Mouse (Mus musculus) intestine, embryonic 14.5 days (tissue): ENCODE results near the gene Slc17a9. TPM values are rescaled to one million over a fixed set of nuclear protein-coding genes. Genes with fewer than 3 reads are reported as not detected.

Experiments
- ATAC-seq: fragments of 200-750 bp; cut with Nextera tagmentation; replicated peaks from 2 replicates; pipeline ENCODE4 v1.8.0; 2017; ENCODE audit warnings: low read depth, moderate number of reproducible peaks, moderate TSS enrichment, moderate library complexity; ENCODE audit not compliant: low FRiP score, low TSS enrichment
- DNase-seq: peaks from one replicate; pipeline ENCODE4 v3.0.0-alpha.2; 2018; ENCODE audit warnings: low spot score
- H3K27ac ChIP-seq: fragments of 300-500 bp; sonication (generic); 2 replicates; pipeline ENCODE4 v1.5.1; 2014; ENCODE audit warnings: low read depth, mild to moderate bottlenecking, control low read depth
- H3K27me3 ChIP-seq: fragments of 300-500 bp; sonication (generic); replicated peaks from 2 replicates; pipeline ENCODE4 v1.6.1; 2014; ENCODE audit warnings: low read length, control low read depth; ENCODE audit not compliant: control insufficient read depth, insufficient read depth
- H3K36me3 ChIP-seq: fragments of 300-500 bp; sonication (generic); 2 replicates; pipeline ENCODE4 v1.6.1; 2014; ENCODE audit warnings: low read length, control low read depth; ENCODE audit not compliant: control insufficient read depth, insufficient read depth
- H3K4me1 ChIP-seq: fragments of 300-500 bp; sonication (generic); replicated peaks from 2 replicates; pipeline ENCODE4 v1.6.1; 2014; ENCODE audit warnings: low read length, control low read depth, mixed read lengths; ENCODE audit not compliant: control insufficient read depth, insufficient read depth
- H3K4me2 ChIP-seq: fragments of 300-500 bp; sonication (generic); 2 replicates; pipeline ENCODE4 v1.6.1; 2014; ENCODE audit warnings: low read length
- H3K4me3 ChIP-seq: fragments of 300-500 bp; sonication (generic); 2 replicates; pipeline ENCODE4 v1.5.1; 2014; ENCODE audit warnings: low read depth, low read length, control low read depth, mixed read lengths
- H3K9ac ChIP-seq: fragments of 300-500 bp; sonication (generic); 2 replicates; pipeline ENCODE4 v1.6.1; 2014; ENCODE audit warnings: mild to moderate bottlenecking, low read length
- H3K9me3 ChIP-seq: fragments of 300-500 bp; sonication (generic); 2 replicates; pipeline ENCODE4 v1.6.1; 2016; ENCODE audit warnings: low read length, control low read depth; ENCODE audit not compliant: control insufficient read depth
- WGBS: fragments of 180-500 bp; shearing (Covaris S2); extraction: QIAGEN DNeasy Blood & Tissue Kit; methylation state at CpG from one replicate; pipeline ENCODE4 v1.1.7; 2014; 5-methylcytosine and 5-hydroxymethylcytosine counted together
- polyA plus RNA-seq: library from polyadenylated mRNA; unstranded; fragments of >200 nt; fragmentation: Nextera tagmentation; extraction: Ambion mirVana; gene quantifications from 2 replicates; pipeline ENCODE4 v1.2.1, GENCODE M21; 2014

Slc17a9 gene
- polyA plus RNA-seq, 1 experiment from 2014 or later: 2.1 TPM

- 66% methylated on average over 2 of the region's 2 CpGs for WGBS
- Histone ChIP-seq H3K36me3 (no peaks in the 10 kb centered on the region), H3K27ac (no peak overlapping the region), H3K4me3 (no peak overlapping the region), H3K9me3 (no peaks in the 10 kb centered on the region), H3K27me3 (no peaks in the 10 kb centered on the region), H3K4me1 (no peaks in the 10 kb centered on the region), H3K4me2 (no peak overlapping the region), H3K9ac (no peak overlapping the region)
- DNase-seq: no peak
- ATAC-seq: no peak
These were observed 12.9 kb downstream of the Slc17a9 start for GRCm38 (mm10) chr2:180737984-180738383.

DNA sequence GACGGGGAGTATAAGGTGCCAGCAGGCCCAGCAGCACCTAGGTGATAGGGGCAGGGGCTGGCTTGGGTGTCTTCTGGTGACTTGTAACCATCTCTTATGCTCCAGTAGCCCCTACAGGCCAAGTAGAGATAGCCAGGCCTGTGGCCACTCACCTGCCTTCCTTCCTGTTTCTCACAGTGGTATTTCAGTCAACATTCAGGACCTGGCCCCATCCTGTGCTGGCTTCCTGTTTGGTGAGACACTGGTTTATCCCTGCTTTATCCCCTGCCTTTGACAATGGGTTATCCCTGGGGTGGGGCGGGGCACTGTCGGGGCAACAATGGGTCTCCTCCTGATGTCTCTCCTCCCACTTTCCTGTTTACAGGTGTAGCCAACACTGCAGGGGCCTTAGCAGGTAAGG is 15.3 kb downstream of the Slc17a9 start:
- no peaks in the 10 kb centered on the region for H3K27me3 ChIP-seq
- no peak overlapping the region for H3K4me3 ChIP-seq
- no peaks in the 10 kb centered on the region for H3K9me3 ChIP-seq
- H3K9ac ChIP-seq: no peak overlapping the region
- H3K36me3 ChIP-seq: no peaks in the 10 kb centered on the region
- no peak for DNase-seq
- H3K4me2 ChIP-seq: no peak overlapping the region
- H3K4me1 ChIP-seq: no peaks in the 10 kb centered on the region
- ATAC-seq: no peak
- 26% methylated on average over 3 of the region's 3 CpGs for WGBS
- H3K27ac ChIP-seq: no peak overlapping the region

GRCm38 (mm10) chr2:180741421-180741820 is 16.4 kb downstream of the Slc17a9 start:
- Histone ChIP-seq H3K27ac (no peak overlapping the region), H3K36me3 (no peaks in the 10 kb centered on the region), H3K4me2 (no peak overlapping the region), H3K4me3 (no peak overlapping the region), H3K9me3 (no peaks in the 10 kb centered on the region), H3K9ac (no peak overlapping the region), H3K4me1 (no peaks in the 10 kb centered on the region), H3K27me3 (no peaks in the 10 kb centered on the region)
- ATAC-seq (no peak), DNase-seq (no peak)
- 65% methylated on average over 7 of the region's 7 CpGs for WGBS

DNA sequence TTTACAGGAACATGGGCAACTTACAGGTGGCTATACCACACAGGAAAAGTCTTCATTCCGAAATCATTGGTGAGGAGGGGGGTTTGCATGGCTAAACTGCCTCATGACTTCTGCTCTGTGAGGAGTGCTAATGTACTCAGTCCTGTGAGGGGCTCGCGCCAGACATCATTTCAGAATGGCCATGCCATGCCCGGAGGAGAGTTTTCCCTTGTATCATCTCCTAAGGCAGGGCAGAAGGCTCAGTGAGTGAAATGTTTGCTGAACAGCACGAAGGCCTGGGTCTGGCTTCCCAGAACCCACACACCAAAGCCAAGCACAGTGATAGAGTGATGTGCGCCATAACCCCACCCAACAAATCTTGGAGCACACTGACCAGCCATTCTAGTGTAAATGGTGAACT is 17.8 kb downstream of the Slc17a9 start:
- H3K9ac ChIP-seq: no peak overlapping the region
- no peaks in the 10 kb centered on the region for H3K36me3 ChIP-seq
- 79% methylated on average over 6 of the region's 6 CpGs for WGBS
- H3K4me3 ChIP-seq: no peak overlapping the region
- H3K4me1 ChIP-seq: no peaks in the 10 kb centered on the region
- H3K27me3 ChIP-seq: no peaks in the 10 kb centered on the region
- ATAC-seq: no peak
- H3K27ac ChIP-seq: no peak overlapping the region
- no peak overlapping the region for H3K4me2 ChIP-seq
- H3K9me3 ChIP-seq: no peaks in the 10 kb centered on the region
- DNase-seq: no peak

GRCm38 (mm10) chr2:180743321-180743720 is 18.3 kb downstream of the Slc17a9 start:
- Histone ChIP-seq H3K4me3 (no peak overlapping the region), H3K9ac (no peak overlapping the region), H3K4me1 (no peaks in the 10 kb centered on the region; the same call in 1 of the 2 replicates), H3K4me2 (no peak overlapping the region), H3K36me3 (no peaks in the 10 kb centered on the region), H3K9me3 (no peaks in the 10 kb centered on the region), H3K27ac (no peak overlapping the region), H3K27me3 (no peaks in the 10 kb centered on the region)
- ATAC-seq (no peak), DNase-seq (no peak)
- 84% methylated on average over 2 of the region's 2 CpGs for WGBS

- no peak overlapping the region for H3K27ac ChIP-seq
- ATAC-seq (peak; percentile 77), DNase-seq (peak; percentile 95)
- no peaks in the 10 kb centered on the region; the same call in 1 of the 2 replicates for H3K4me1 ChIP-seq
- no peaks in the 10 kb centered on the region for H3K27me3 ChIP-seq
- WGBS: 33% methylated on average over 17 of the region's 17 CpGs
- H3K9me3 ChIP-seq: no peaks in the 10 kb centered on the region
- H3K4me2 ChIP-seq: no peak overlapping the region
- H3K36me3 ChIP-seq: no peaks in the 10 kb centered on the region
- H3K4me3 ChIP-seq: no peak overlapping the region
- no peak overlapping the region for H3K9ac ChIP-seq
These were observed 20.3 kb downstream of the Slc17a9 start for GRCm38 (mm10) chr2:180745248-180745927.

- no peaks in the 10 kb centered on the region; the same call in 1 of the 2 replicates for H3K4me1 ChIP-seq
- H3K9ac ChIP-seq: no peak overlapping the region
- 51% methylated on average over 5 of the region's 5 CpGs for WGBS
- DNase-seq (no peak), ATAC-seq (no peak)
- no peak overlapping the region for H3K4me3 ChIP-seq
- H3K27ac ChIP-seq: no peak overlapping the region
- no peaks in the 10 kb centered on the region for H3K36me3 ChIP-seq
- no peaks in the 10 kb centered on the region for H3K27me3 ChIP-seq
- H3K4me2 ChIP-seq: no peak overlapping the region
- H3K9me3 ChIP-seq: no peaks in the 10 kb centered on the region
These were observed 21.6 kb downstream of the Slc17a9 start for GRCm38 (mm10) chr2:180746569-180747192.

- Histone ChIP-seq H3K4me1 (no peaks in the 10 kb centered on the region; the same call in 1 of the 2 replicates), H3K9ac (no peak overlapping the region), H3K4me3 (no peak overlapping the region), H3K27ac (no peak overlapping the region), H3K9me3 (no peaks in the 10 kb centered on the region), H3K27me3 (no peaks in the 10 kb centered on the region), H3K4me2 (no peak overlapping the region), H3K36me3 (no peaks in the 10 kb centered on the region)
- ATAC-seq: no peak
- no peak for DNase-seq
- WGBS: 44% methylated on average over 5 of the region's 5 CpGs
These were observed 23.8 kb downstream of the Slc17a9 start for GRCm38 (mm10) chr2:180748904-180749303.
